Mouse (Mus musculus) kidney, postnatal 25 days (tissue): ENCODE measurements around the gene Cad.

ENCODE experiments used
- DNase-seq, 2 experiments: peaks; one replicate each; pipeline ENCODE4 v3.0.0; 2021; ENCODE audit warnings: mixed read lengths in 2 of 2

Gene Cad

DNA sequence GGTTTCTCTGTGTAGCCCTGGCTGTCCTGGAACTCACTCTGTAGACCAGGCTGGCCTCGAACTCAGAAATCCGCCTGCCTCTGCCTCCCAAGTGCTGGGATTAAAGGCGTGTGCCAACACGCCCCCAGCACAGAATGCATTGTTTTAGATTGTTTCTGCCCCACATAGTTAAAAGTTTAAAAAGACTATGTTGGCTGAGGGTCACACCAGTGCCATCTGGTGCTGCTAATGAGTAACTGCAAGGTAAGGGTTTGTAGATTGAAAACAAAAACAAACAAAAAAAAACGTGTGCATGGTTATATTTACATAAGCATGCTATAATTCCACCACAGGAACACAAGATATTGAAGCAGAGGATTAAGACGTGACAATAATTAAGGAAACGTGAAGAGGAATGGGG lies 56.2 kb downstream of the Cad start:
- DNase-seq = peak in 1 of 2 experiments; percentile 20

DNA sequence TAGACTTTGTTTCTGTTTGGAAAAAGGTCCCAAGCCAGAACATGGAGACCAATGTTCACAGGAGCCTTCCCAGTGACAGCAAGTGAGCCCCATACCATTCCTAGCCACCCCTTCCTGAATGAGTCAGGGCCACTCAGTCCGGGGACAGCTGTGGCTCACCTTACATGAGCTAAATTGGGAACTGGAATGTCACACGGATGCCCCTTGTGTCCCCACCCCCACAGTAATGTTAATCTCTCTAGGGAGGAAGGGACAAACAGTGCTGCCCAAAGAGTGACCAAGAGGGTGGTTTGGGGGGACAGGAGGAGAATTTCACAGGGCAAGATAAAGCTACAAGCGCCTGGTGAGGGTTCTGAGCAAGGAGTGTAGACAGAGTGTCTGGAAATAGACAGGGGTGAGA lies 61.8 kb downstream of the Cad start, which contains the start of gene Trim54:
Gene Trim54 (plus strand): TSS at position 359 of the 400 bp plus-strand sequence.
- DNase-seq = no peak

- no peak for DNase-seq
These were observed 62.3 kb downstream of the Cad start for GRCm38 (mm10) chr5:31116912-31117311.

GRCm38 (mm10) chr5:31121111-31121510 lies 66.5 kb downstream of the Cad start:
- no peak for DNase-seq

DNA sequence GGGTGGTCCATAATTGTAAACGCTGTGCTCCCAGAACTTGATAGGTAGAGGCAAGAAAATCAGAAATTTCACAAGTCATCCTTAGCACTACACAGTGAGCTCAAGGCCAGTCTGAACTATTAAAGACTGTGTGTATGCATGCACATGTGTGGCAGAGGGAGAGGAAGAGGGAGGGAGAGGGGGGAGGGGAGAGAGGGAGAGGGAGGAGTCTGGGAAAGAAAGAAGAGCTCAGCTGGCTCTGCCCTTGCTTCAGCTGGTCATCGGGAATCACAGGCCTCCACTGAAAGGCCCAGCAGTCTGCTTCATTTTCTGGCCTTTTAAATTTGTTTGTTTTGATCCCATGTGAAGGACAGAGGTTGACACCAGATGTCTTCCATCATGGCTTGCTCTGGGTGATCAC lies 68.9 kb downstream of the Cad start:
- DNase-seq = no peak

GRCm38 (mm10) chr5:31126050-31126449 lies 71.5 kb downstream of the Cad start:
- DNase-seq = no peak
